Mouse (Mus musculus) testis, adult 2 months (tissue): Measurements from ENCODE around the gene Pcyt1a.

Experiments
- CTCF ChIP-seq: fragments of 200-500 bp; IDR thresholded peaks from 2 replicates; pipeline ENCODE4 v1.5.1; 2012; ENCODE audit warnings: low read depth, mild to moderate bottlenecking, inconsistent platforms, low read length, moderate library complexity; ENCODE audit not compliant: control insufficient read depth, insufficient read depth, insufficient replicate concordance
- POLR2A ChIP-seq: fragments of 200-500 bp; IDR thresholded peaks from 2 replicates; pipeline ENCODE4 v1.6.1; 2012; ENCODE audit warnings: low read depth, mild to moderate bottlenecking, inconsistent platforms, low read length, moderate library complexity; ENCODE audit not compliant: control insufficient read depth

DNA sequence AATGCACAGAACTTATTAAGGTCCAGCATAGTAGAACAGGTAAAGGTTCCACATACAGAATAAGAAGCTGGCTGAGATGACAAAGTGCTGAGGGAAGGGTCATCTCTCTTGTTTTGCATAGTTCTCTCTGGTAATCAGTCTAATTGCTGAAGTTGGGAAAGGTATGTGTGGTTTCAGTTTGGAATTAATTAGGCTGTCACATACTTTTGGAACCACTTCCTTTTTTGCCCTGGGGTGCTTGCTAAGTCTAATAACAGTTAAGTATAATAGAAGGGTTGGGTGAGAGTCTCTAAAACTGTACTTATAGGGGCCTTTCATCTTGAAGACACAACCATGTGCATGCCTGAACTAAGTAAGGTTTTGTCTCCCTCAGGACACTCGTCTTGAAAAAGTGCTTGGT lies 5.9 kb downstream of the Pcyt1a start:
- TF ChIP-seq CTCF (no peak), POLR2A (no peak)
